Mouse (Mus musculus): ENCODE results near the gene Mettl27. TPM values are rescaled to one million over a fixed set of nuclear protein-coding genes. Genes with fewer than 3 reads are reported as not detected.
A peak's percentile ranks its signal among the peaks of the same experiment; 100 is the strongest.

Gene Mettl27
- polyA plus RNA-seq, 1 experiment from 2014 or later = 35.5 TPM

- Histone ChIP-seq H3K9me3 (ENCODE audit: low read length) (no peaks in the 10 kb centered on the region), H3K27me3 (replicated peaks; ENCODE audit: insufficient read depth, low read length) (no peaks in the 10 kb centered on the region), H3K4me3 (ENCODE audit: low read depth, low read length) (no peak within 1 kb of the TSS), H3K4me2 (replicated peaks; ENCODE audit: low read depth, low read length) (no peak within 1 kb of the TSS), H3K36me3 (ENCODE audit: insufficient read depth, low read length) (no peaks in the 10 kb centered on the region), H3K4me1 (ENCODE audit: insufficient read depth, low read depth, low read length) (no peaks in the 10 kb centered on the region), H3K9ac (replicated peaks; ENCODE audit: low read depth) (no peak within 1 kb of the TSS), H3K27ac (ENCODE audit: low read length) (no peak within 1 kb of the TSS)
- ATAC-seq (no peak), DNase-seq (ENCODE audit: low spot score) (no peak)
- TF ChIP-seq CTCF (IDR thresholded peaks at IDR 0.05) (no peak), EP300 (IDR thresholded peaks at IDR 0.05) (no peak)
- whole genome bisulfite sequencing = 77% methylated on average over 6 of the region's 6 CpGs
Measured at GRCm38 (mm10) chr5:134906633-134907032, 25.5 kb upstream of the Mettl27 start, which contains the start of gene Tmem270. Gene Tmem270, minus strand, starts transcription at chr5:134906733.

- H3K9ac ChIP-seq (replicated peaks; ENCODE audit: low read depth) = no peak overlapping the region
- WGBS = under 1% methylated on average over 13 of the region's 13 CpGs
- TF ChIP-seq EP300 (IDR thresholded peaks at IDR 0.05) = no peak
- peak; percentile 99 for TF ChIP-seq CTCF (IDR thresholded peaks at IDR 0.05)
- H3K4me3 ChIP-seq (ENCODE audit: low read depth, low read length) = no peak overlapping the region
- DNase-seq (ENCODE audit: low spot score) (peak; percentile 95), ATAC-seq (peak; percentile 89)
- H3K4me1 ChIP-seq (ENCODE audit: insufficient read depth, low read depth, low read length) = no peaks in the 10 kb centered on the region
- no peaks in the 10 kb centered on the region for H3K9me3 ChIP-seq (ENCODE audit: low read length)
- no peak overlapping the region for H3K4me2 ChIP-seq (replicated peaks; ENCODE audit: low read depth, low read length)
- H3K36me3 ChIP-seq (ENCODE audit: insufficient read depth, low read length) = no peaks in the 10 kb centered on the region
- H3K27ac ChIP-seq (ENCODE audit: low read length) = no peak overlapping the region
- no peaks in the 10 kb centered on the region for H3K27me3 ChIP-seq (replicated peaks; ENCODE audit: insufficient read depth, low read length)
Measured at GRCm38 (mm10) chr5:134907135-134907534, 25.0 kb upstream of the Mettl27 start.

GRCm38 (mm10) chr5:134911901-134912300, 20.3 kb upstream of the Mettl27 start:
- Histone ChIP-seq H3K4me1 (ENCODE audit: insufficient read depth, low read depth, low read length) (no peaks in the 10 kb centered on the region), H3K36me3 (ENCODE audit: insufficient read depth, low read length) (no peaks in the 10 kb centered on the region), H3K9ac (replicated peaks; ENCODE audit: low read depth) (no peak overlapping the region), H3K27ac (ENCODE audit: low read length) (no peak overlapping the region), H3K27me3 (replicated peaks; ENCODE audit: insufficient read depth, low read length) (no peaks in the 10 kb centered on the region), H3K4me3 (ENCODE audit: low read depth, low read length) (no peak overlapping the region), H3K9me3 (ENCODE audit: low read length) (no peaks in the 10 kb centered on the region), H3K4me2 (replicated peaks; ENCODE audit: low read depth, low read length) (no peak overlapping the region)
- DNase-seq (ENCODE audit: low spot score) (peak; percentile 35), ATAC-seq (0 out of 2 replicates have a peak, but pooled peaks have one; percentile 18)
- TF ChIP-seq CTCF (IDR thresholded peaks at IDR 0.05) (no peak), EP300 (IDR thresholded peaks at IDR 0.05) (no peak)
- WGBS = 73% methylated on average over 2 of the region's 2 CpGs

GRCm38 (mm10) chr5:134913352-134913751, 18.8 kb upstream of the Mettl27 start:
- no peaks in the 10 kb centered on the region for H3K27me3 ChIP-seq (replicated peaks; ENCODE audit: insufficient read depth, low read length)
- H3K4me2 ChIP-seq (replicated peaks; ENCODE audit: low read depth, low read length) = no peak overlapping the region
- H3K4me1 ChIP-seq (ENCODE audit: insufficient read depth, low read depth, low read length) = no peaks in the 10 kb centered on the region
- no peak overlapping the region for H3K9ac ChIP-seq (replicated peaks; ENCODE audit: low read depth)
- H3K27ac ChIP-seq (ENCODE audit: low read length) = no peak overlapping the region
- WGBS = 74% methylated on average over 3 of the region's 3 CpGs
- DNase-seq (ENCODE audit: low spot score) = no peak
- TF ChIP-seq EP300 (IDR thresholded peaks at IDR 0.05) (no peak), CTCF (IDR thresholded peaks at IDR 0.05) (no peak)
- no peak overlapping the region for H3K4me3 ChIP-seq (ENCODE audit: low read depth, low read length)
- no peak for ATAC-seq
- no peaks in the 10 kb centered on the region for H3K9me3 ChIP-seq (ENCODE audit: low read length)
- H3K36me3 ChIP-seq (ENCODE audit: insufficient read depth, low read length) = no peaks in the 10 kb centered on the region

GRCm38 (mm10) chr5:134913753-134914152, 18.4 kb upstream of the Mettl27 start:
- no peak overlapping the region for H3K9ac ChIP-seq (replicated peaks; ENCODE audit: low read depth)
- ATAC-seq = peak; percentile 25; the same call in 1 of the 2 replicates

GRCm38 (mm10) chr5:134914510-134914909, 17.7 kb upstream of the Mettl27 start:
- Histone ChIP-seq H3K4me3 (ENCODE audit: low read depth, low read length) (no peak overlapping the region), H3K27ac (ENCODE audit: low read length) (no peak overlapping the region), H3K4me2 (replicated peaks; ENCODE audit: low read depth, low read length) (no peak overlapping the region), H3K36me3 (ENCODE audit: insufficient read depth, low read length) (no peaks in the 10 kb centered on the region), H3K27me3 (replicated peaks; ENCODE audit: insufficient read depth, low read length) (no peaks in the 10 kb centered on the region), H3K9ac (replicated peaks; ENCODE audit: low read depth) (no peak overlapping the region), H3K9me3 (ENCODE audit: low read length) (no peaks in the 10 kb centered on the region), H3K4me1 (ENCODE audit: insufficient read depth, low read depth, low read length) (no peaks in the 10 kb centered on the region)
- ATAC-seq = no peak
- no peak for DNase-seq (ENCODE audit: low spot score)
- TF ChIP-seq CTCF (IDR thresholded peaks at IDR 0.05) (no peak), EP300 (IDR thresholded peaks at IDR 0.05) (no peak)
- 65% methylated on average over 8 of the region's 8 CpGs for whole genome bisulfite sequencing

More at GRCm38 (mm10) chr5:134913753-134914152, 18.4 kb upstream of the Mettl27 start:
- no peaks in the 10 kb centered on the region for H3K9me3 ChIP-seq (ENCODE audit: low read length)
- no peak overlapping the region for H3K4me3 ChIP-seq (ENCODE audit: low read depth, low read length)
- no peak overlapping the region for H3K27ac ChIP-seq (ENCODE audit: low read length)
- 84% methylated on average over 4 of the region's 4 CpGs for WGBS
- no peak overlapping the region for H3K4me2 ChIP-seq (replicated peaks; ENCODE audit: low read depth, low read length)
- no peaks in the 10 kb centered on the region for H3K36me3 ChIP-seq (ENCODE audit: insufficient read depth, low read length)
- TF ChIP-seq CTCF (IDR thresholded peaks at IDR 0.05) = no peak
- no peak for TF ChIP-seq EP300 (IDR thresholded peaks at IDR 0.05)
- DNase-seq (ENCODE audit: low spot score) = no peak
- H3K27me3 ChIP-seq (replicated peaks; ENCODE audit: insufficient read depth, low read length) = no peaks in the 10 kb centered on the region
- no peaks in the 10 kb centered on the region for H3K4me1 ChIP-seq (ENCODE audit: insufficient read depth, low read depth, low read length)

GRCm38 (mm10) chr5:134915311-134915710, 16.9 kb upstream of the Mettl27 start, which contains the start of gene Cldn13:
Gene Cldn13, minus strand, starts transcription at chr5:134915526.
- 72% methylated on average over 8 of the region's 8 CpGs for WGBS
- DNase-seq (ENCODE audit: low spot score) (no peak), ATAC-seq (no peak)
- Histone ChIP-seq H3K9me3 (ENCODE audit: low read length) (no peaks in the 10 kb centered on the region), H3K4me2 (replicated peaks; ENCODE audit: low read depth, low read length) (no peak within 1 kb of the TSS), H3K36me3 (ENCODE audit: insufficient read depth, low read length) (no peaks in the 10 kb centered on the region), H3K27ac (ENCODE audit: low read length) (no peak within 1 kb of the TSS), H3K9ac (replicated peaks; ENCODE audit: low read depth) (no peak within 1 kb of the TSS), H3K4me3 (ENCODE audit: low read depth, low read length) (no peak within 1 kb of the TSS), H3K27me3 (replicated peaks; ENCODE audit: insufficient read depth, low read length) (no peaks in the 10 kb centered on the region), H3K4me1 (ENCODE audit: insufficient read depth, low read depth, low read length) (no peaks in the 10 kb centered on the region)
- no peak for TF ChIP-seq CTCF (IDR thresholded peaks at IDR 0.05)
- TF ChIP-seq EP300 (IDR thresholded peaks at IDR 0.05) = no peak

All from lung, postnatal 0 days (tissue).